Mouse (Mus musculus) gastrocnemius, postnatal 14 days (tissue): ENCODE data around the gene Sik3. TPM values are rescaled to one million over a fixed set of nuclear protein-coding genes. Genes with fewer than 3 reads are reported as not detected.

Source experiments
- DNase-seq: peaks from one replicate; pipeline ENCODE4 v3.0.0; 2021; ENCODE audit warnings: mixed read lengths
- intact Hi-C: fragments of 180-260 bp; cut with DNase I; formaldehyde crosslinking; loops from one replicate; pipeline ENCODE4 v1.15.1; 2025; ENCODE audit warnings: low total_unique reads
- total RNA-seq, 2 experiments: library from RNA; stranded (reverse); gene quantifications; 2 replicates each; pipeline ENCODE4 v1.2.3; 2021

Gene Sik3
- total RNA-seq, 2 experiments from 2014 or later = 37.4 TPM

- intact Hi-C loops = no loop called here
These were observed 34.3 kb downstream of the Sik3 start for GRCm38 (mm10) chr9:46046724-46047517.

GRCm38 (mm10) chr9:46049525-46049924 is 36.9 kb downstream of the Sik3 start:
- DNase-seq = no peak
- intact Hi-C loops = no loop called here

More at GRCm38 (mm10) chr9:46046724-46047517, 34.3 kb downstream of the Sik3 start:
- no peak for DNase-seq

DNA sequence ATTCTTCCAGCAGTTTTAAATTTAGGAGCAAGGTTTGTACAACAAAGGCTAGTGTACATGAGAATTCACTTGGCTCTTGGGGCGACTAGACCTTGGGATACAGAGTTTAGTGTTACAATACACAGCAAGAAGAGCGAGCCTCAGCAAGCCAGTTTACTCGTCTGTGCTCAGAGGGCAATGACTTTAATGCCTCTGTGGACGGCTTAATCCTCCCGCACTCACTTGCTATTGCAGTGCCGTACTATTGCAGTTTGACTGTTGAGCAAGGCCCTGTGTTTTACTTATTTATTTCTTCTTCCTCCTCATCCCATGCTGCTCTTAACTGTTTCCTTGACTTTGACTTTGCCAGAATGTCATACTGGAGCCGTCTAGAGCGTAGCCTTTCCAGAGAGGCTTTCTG is 37.6 kb downstream of the Sik3 start:
- intact Hi-C loops = no loop called here
- DNase-seq = no peak

DNA sequence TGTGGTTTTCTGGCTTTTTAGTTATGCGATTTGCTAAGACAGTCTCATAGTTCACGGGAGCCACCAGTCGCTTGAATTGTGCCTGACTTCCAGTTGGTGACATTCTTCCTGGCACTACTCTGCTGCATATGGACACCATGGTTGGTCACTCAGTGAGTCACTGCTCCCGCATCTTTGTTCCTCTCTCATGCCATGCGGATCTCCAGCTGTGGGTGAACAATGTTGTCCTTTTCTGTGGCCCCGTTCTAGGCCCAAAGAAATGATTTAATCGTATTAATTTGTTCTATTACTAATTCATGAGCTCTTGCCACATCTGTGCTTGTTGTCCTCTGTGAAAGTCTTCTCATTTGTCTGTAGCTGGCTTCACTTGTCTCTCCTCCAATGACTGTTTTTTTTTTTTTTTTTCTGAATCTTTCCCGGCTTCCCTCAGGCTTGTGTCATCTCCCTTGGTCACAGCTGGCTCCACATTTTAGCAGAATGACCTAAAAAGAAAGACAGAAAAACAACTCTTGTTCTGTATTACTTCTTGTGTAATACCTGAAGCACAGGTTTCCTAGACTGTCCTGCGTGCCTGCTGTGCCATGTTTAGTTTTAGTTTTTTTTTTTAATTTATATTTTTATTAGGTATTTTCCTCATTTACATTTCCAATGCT is 40.5 kb downstream of the Sik3 start:
- no peak for DNase-seq
- intact Hi-C loops = no loop called here

DNA sequence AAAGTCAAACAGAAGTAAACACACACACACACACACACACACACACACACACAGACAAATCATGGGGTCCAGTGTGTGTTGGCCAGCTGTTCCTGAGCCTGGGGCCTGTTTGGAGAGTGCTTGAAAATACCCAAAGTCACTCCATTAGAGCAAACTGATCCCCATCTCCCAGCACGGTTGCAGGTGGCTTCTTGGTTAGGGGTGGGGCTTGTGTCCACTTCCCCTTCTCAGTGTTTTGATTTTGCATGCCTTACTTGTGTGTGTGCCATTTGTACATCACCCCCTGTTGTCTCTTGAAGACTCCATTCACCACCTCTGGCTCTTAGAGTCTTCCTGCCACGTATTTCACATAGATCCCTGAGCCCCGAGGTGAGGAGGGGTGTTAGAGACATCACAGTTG is 45.4 kb downstream of the Sik3 start:
- no peak for DNase-seq
- intact Hi-C loops = no loop called here

DNA sequence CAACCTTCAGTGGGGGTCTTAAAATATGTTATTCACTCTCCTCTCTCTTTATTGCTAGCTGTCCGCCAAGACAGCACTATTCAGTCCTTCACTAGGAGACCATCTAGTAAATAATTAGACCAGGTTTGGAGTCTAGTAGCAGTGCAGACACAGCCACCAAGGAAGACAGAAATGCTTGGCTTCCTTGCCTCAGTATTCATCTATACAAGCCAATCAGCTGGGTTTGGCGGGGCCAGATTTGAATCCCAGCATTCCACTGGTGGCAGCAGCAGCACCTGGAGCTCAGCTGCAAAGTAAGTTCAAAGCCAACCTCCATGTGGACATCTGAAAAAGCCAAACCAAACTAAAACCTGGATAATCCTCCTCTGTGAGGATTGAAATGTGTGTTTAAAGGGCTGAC is 47.6 kb downstream of the Sik3 start:
- no peak for DNase-seq
- intact Hi-C loops = no loop called here

DNA sequence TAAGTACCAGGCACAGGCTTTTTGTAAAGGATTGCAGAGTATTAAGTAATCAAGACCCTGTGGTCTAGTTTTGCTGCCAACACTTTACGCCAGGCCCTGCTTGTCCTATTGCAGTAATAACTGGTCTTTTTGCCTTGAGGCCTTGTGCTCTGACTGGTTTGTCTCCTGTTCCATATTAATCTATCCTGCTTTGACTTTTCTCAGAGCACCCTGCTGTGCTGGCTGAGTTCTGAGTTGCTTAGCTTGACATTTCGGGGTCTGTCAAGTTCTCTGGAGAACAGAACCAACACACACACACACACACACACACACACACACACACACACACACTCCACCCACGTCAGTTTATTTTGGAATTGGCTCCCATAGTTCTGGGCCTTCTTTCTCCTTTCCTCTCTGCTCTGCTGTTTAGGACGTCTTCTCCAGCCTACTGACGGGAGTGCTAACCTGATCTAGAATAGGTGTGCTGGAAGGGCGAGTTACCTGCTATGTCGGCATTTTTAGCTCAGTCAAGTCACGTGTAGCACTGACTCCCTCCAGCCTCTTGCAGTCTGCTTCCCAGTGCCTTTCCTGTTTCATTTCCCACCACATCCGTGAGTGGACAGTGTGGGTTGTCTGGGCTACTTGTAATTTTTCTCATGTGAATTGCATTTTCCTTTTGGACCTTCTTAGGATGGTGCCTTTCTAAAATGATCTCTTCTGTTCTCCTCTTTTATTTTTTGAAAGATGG is 49.2 kb downstream of the Sik3 start:
- intact Hi-C loops = no loop called here
- DNase-seq = no peak

DNA sequence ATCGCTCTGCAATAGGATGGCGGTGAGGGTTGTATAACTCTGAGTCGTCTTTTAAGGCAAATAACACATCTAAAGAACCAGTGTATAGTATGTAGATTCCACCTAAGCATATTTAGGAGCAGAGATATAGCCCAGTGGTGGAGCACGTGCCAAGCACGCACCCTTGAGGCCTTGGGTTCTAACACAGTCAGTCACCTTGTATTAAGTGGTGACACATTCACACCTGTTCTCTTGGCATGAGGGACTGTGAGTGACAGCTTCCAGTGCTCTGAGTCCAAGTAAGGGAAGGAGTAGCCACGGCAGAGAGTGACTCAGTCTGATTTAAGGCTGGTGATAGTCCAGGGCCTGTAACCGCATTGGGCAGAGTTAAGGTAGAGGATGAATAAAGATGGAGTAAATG is 51.7 kb downstream of the Sik3 start:
- intact Hi-C loops = no loop called here

DNA sequence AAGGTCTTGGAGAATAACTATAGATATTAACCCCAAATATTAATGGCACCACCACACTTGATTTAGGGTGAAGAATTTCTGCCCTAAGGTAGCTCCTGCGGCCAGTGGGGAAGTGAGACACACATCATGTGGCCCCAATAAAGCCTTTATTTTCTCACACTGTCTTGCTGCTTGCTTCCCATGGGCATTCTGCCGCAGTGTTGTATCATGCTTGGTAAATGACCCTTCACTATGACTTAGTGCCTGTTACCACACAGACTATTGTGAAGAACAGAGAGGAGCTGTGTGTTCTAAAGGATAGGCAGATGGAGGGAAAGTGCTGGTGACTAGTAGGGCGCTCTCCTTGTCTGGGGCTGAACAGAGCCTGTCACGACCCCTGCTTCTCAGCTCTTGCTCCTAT is 54.1 kb downstream of the Sik3 start:
- intact Hi-C loops = no loop called here

More for the DNA sequence above, 51.7 kb downstream of the Sik3 start:
- no peak for DNase-seq

DNA sequence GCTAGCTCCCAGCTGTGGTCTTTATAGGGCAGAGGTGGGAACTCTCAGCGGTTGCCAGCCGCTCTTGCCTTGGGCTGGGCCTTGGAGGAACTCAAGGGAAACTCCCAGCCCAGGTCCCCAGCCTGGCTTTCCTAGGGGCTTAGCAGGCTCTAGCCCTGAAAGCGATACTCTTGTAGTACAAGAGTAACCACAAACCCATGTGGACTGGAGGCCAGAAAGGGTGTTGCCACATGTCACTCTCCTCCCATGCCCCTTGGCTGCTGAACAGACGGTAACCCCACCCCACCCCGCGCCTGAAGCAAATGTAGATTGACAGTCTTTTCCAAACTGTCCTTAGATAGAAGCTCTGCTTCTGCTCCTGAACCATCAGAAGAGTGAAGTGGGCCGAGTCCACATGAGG is 55.1 kb downstream of the Sik3 start:
- DNase-seq = peak; percentile 69
- intact Hi-C loops = no loop called here

More for the DNA sequence above, 54.1 kb downstream of the Sik3 start:
- no peak for DNase-seq

- DNase-seq = no peak
- intact Hi-C loops = no loop called here
These were observed 56.4 kb downstream of the Sik3 start for GRCm38 (mm10) chr9:46069013-46069412.

- intact Hi-C loops = no loop called here
- no peak for DNase-seq
These were observed 59.6 kb downstream of the Sik3 start for GRCm38 (mm10) chr9:46072101-46072835.

DNA sequence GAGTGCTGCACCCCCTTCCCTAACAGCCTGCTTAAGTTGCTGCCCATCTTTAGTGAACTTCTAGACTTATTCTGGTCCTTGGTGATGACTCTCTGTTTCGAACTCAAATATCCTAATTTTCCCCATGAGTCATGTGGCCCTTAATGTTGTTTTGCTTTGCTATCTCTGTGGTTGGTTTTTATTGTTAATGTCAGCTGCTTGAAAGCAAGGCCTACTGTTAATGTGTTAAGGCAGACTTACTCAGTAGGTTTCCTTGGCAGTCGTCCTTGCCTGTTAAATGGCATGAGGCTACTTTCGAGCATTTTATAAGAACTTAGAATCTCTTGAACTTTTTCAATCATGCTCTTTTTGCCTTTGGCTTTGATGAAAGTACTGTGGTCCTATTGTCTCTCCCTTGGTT is 60.8 kb downstream of the Sik3 start:
- no peak for DNase-seq
- intact Hi-C loops = no loop called here

DNA sequence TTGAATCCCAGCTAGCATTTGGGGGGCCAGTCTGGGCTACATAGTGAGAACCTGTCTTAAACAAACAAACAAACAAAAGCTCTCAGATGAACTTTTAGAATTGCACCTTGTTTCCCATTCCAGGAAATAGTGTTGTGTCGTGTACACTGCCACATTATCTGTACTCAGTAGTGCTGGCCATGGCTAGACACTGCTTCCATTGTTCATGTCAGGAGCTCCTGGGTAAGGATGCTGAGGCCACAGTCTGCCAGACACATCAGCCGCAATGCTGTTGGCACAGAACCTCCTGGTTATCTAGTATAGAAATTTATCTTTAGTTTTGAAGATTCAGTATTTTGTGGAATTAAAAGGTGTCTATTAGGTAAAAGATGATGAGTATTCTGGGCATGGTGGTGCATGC is 63.0 kb downstream of the Sik3 start:
- no peak for DNase-seq
- intact Hi-C loops = no loop called here

GRCm38 (mm10) chr9:46082381-46082821 is 69.8 kb downstream of the Sik3 start:
- intact Hi-C loops = no loop called here
- no peak for DNase-seq

DNA sequence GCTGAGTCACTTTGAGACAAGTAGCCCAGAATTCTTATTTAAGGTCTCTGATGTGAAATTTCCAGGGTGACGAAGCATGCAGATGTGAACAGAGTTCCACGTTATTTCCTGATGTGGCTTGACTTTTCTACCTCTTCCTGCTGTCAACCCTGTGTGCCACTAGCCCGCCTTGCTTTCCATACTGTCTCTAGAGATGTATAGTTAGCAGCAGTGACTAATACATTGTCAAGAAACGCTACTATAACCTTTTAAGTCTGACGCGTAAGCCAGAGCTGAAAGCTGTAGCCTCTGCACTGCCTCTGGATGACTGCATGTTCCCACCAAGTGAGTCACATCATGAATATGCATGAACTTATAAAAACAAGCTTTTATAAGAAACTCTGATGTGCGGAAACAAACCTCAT is 70.9 kb downstream of the Sik3 start:
- intact Hi-C loops = no loop called here
- DNase-seq = no peak

- no peak for DNase-seq
- intact Hi-C loops = no loop called here
These were observed 73.3 kb downstream of the Sik3 start for GRCm38 (mm10) chr9:46085898-46086297.

GRCm38 (mm10) chr9:46086826-46087225 is 74.2 kb downstream of the Sik3 start:
- intact Hi-C loops = no loop called here
- DNase-seq = no peak

DNA sequence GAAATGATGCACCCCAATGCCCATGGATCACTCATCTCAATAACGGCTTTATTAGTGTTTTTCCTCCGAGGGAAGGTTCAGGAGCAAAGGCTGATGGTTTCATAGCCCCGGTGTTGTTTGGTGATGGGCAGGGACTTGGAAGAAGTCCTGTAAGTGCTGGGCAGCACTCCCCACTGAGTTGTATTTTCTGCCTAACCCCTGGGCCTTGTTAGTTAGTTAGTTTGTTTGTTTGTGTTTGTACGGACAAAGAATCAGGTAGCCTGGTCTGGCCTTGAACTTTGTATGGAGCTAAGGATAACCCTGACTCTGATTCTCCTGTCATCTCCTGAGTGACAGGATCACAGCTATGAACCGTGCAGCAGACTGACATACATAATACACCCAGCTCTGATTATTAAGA is 74.8 kb downstream of the Sik3 start:
- DNase-seq = no peak
- intact Hi-C loops = no loop called here

DNA sequence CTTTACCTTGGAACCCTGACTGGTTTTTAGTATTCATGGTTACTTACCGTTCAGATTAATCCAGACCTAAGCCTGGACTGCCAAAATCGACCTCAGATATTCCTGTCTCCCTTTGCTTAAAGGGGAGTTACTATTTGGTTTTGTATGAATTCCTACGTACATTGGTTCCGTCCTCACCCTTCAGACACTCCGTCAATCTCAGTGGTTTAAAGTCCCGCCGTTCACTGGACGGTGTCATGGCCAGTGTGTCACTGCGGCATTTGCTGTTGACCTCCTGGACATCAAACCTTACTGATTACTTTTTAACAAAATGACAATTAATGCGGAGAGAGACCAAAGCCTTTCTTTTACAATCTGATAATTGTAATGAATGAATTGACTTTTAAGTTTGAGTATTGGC is 76.1 kb downstream of the Sik3 start:
- DNase-seq = no peak
- intact Hi-C loops = no loop called here
